Mouse (Mus musculus) left cerebral cortex, adult 2 months (tissue): ENCODE data around the gene Tctex1d2. TPM values are rescaled to one million over a fixed set of nuclear protein-coding genes. Genes with fewer than 3 reads are reported as not detected.

ENCODE experiments used
- DNase-seq, 2 experiments: peaks; one replicate each; pipeline ENCODE4 v3.0.0; 2021 to 2022; ENCODE audit warnings: low spot score in 2 of 2, mixed read lengths in 1 of 2; ENCODE audit errors: extremely low spot score in 1 of 2
- H3K27ac ChIP-seq: fragments of 200-600 bp; 2 replicates; pipeline ENCODE4 v1.8.1; 2022
- H3K4me3 ChIP-seq: fragments of 200-600 bp; 2 replicates; pipeline ENCODE4 v1.8.1; 2022
- CTCF ChIP-seq: fragments of 200-600 bp; IDR thresholded peaks from 2 replicates; pipeline ENCODE4 v1.8.1; 2022; ENCODE audit warnings: antibody characterized with exemption, mild to moderate bottlenecking, moderate library complexity
- intact Hi-C: fragments of 180-260 bp; cut with DNase I; formaldehyde crosslinking; loops from one replicate; pipeline ENCODE4 v1.15.1; 2025
- total RNA-seq, 2 experiments: library from RNA; stranded (reverse); gene quantifications; 2 replicates each; pipeline ENCODE4 v1.2.3; 2021

Tctex1d2 gene
- total RNA-seq, 2 experiments from 2014 or later, result 13.6 to 14.9 TPM

- intact Hi-C loops, result loop anchor here (5.0 kb wide), 1 partner anchor 194 kb away; no protein-coding TSS in a partner anchor
- no peak for DNase-seq
- Histone ChIP-seq H3K27ac (no peak overlapping the region), H3K4me3 (no peak overlapping the region)
- no peak for TF ChIP-seq CTCF
These were observed 37.3 kb downstream of the Tctex1d2 start for GRCm38 (mm10) chr16:32456761-32457160.

- Histone ChIP-seq H3K27ac (no peak overlapping the region), H3K4me3 (no peak overlapping the region)
- intact Hi-C loops, result loop anchor here (5.0 kb wide), 1 partner anchor 195 kb away; no protein-coding TSS in a partner anchor
- DNase-seq, result peak in 1 of 2 experiments; percentile 28
- peak; percentile 41 for TF ChIP-seq CTCF
These were observed 38.3 kb downstream of the Tctex1d2 start for GRCm38 (mm10) chr16:32457589-32458386.

GRCm38 (mm10) chr16:32460518-32460917 lies 41.0 kb downstream of the Tctex1d2 start:
- intact Hi-C loops, result no loop called here

GRCm38 (mm10) chr16:32461713-32462112 lies 42.2 kb downstream of the Tctex1d2 start:
- no peak for TF ChIP-seq CTCF
- Histone ChIP-seq H3K27ac (no peak overlapping the region), H3K4me3 (no peak overlapping the region)
- DNase-seq, result no peak
- intact Hi-C loops, result no loop called here

More at GRCm38 (mm10) chr16:32460518-32460917, 41.0 kb downstream of the Tctex1d2 start:
- H3K4me3 ChIP-seq, result no peak overlapping the region
- DNase-seq, result no peak
- TF ChIP-seq CTCF, result no peak; the same call in none of the 2 replicates
- H3K27ac ChIP-seq, result no peak overlapping the region

GRCm38 (mm10) chr16:32462950-32463349 lies 43.4 kb downstream of the Tctex1d2 start:
- TF ChIP-seq CTCF, result no peak
- Histone ChIP-seq H3K4me3 (no peak overlapping the region), H3K27ac (no peak overlapping the region)
- intact Hi-C loops, result no loop called here
- DNase-seq, result no peak

- no peak for TF ChIP-seq CTCF
- no peak for DNase-seq
- no peak overlapping the region for H3K4me3 ChIP-seq
- intact Hi-C loops, result no loop called here
- H3K27ac ChIP-seq, result no peak overlapping the region
These were observed 43.9 kb downstream of the Tctex1d2 start for GRCm38 (mm10) chr16:32463426-32463825.

GRCm38 (mm10) chr16:32464908-32465307 lies 45.4 kb downstream of the Tctex1d2 start:
- intact Hi-C loops, result no loop called here
- no peak overlapping the region for H3K4me3 ChIP-seq
- no peak for DNase-seq
- TF ChIP-seq CTCF, result no peak; the same call in 1 of the 2 replicates
- no peak overlapping the region for H3K27ac ChIP-seq

GRCm38 (mm10) chr16:32468488-32468887 lies 49.0 kb downstream of the Tctex1d2 start:
- Histone ChIP-seq H3K27ac (no peak overlapping the region), H3K4me3 (no peak overlapping the region)
- no peak for DNase-seq
- intact Hi-C loops, result no loop called here
- no peak for TF ChIP-seq CTCF

GRCm38 (mm10) chr16:32469404-32470105 lies 50.1 kb downstream of the Tctex1d2 start:
- H3K27ac ChIP-seq, result no peak overlapping the region
- intact Hi-C loops, result no loop called here
- H3K4me3 ChIP-seq, result no peak overlapping the region
- no peak for TF ChIP-seq CTCF
- DNase-seq, result no peak

- no peak overlapping the region for H3K4me3 ChIP-seq
- peak overlapping the region; percentile 22 for H3K27ac ChIP-seq
- no peak for DNase-seq
- intact Hi-C loops, result no loop called here
- no peak for TF ChIP-seq CTCF
These were observed 52.9 kb downstream of the Tctex1d2 start for GRCm38 (mm10) chr16:32472276-32473015.

GRCm38 (mm10) chr16:32477315-32477714 lies 57.8 kb downstream of the Tctex1d2 start:
- no peak for TF ChIP-seq CTCF
- no peak overlapping the region for H3K4me3 ChIP-seq
- intact Hi-C loops, result no loop called here
- no peak overlapping the region for H3K27ac ChIP-seq
- DNase-seq, result no peak

Other genes starting within 250 kb of the Tctex1d2 start
- gene Bex6, start 239.9 kb upstream of the Tctex1d2 start, total RNA-seq, result not detected
- gene Fbxo45, start 172.5 kb upstream of the Tctex1d2 start, total RNA-seq, result 10 to 100 TPM; 46.6 to 50.7 TPM
- gene Wdr53, start 172.5 kb upstream of the Tctex1d2 start, total RNA-seq, result 10 to 100 TPM in 1 of 2 experiments, 1 to 10 TPM in 1; 9.3 to 12.0 TPM
- gene Smco1, start 148.2 kb upstream of the Tctex1d2 start, total RNA-seq, result under 1 TPM in 1 of 2 experiments, not detected in 1; 0.40 TPM
- gene Rnf168, start 142.2 kb upstream of the Tctex1d2 start, total RNA-seq, result 10 to 100 TPM; 25.3 to 27.8 TPM
- gene Ubxn7, start 87.4 kb upstream of the Tctex1d2 start, total RNA-seq, result 10 to 100 TPM; 51.0 to 53.3 TPM
- not detected for gene Tm4sf19, start 19.2 kb upstream of the Tctex1d2 start, total RNA-seq
- 10 to 100 TPM; 39.6 to 42.7 TPM for gene Pcyt1a, start 11.2 kb downstream of the Tctex1d2 start, total RNA-seq
- gene Slc51a, start 68.2 kb downstream of the Tctex1d2 start, total RNA-seq, result not detected
- not detected for gene Zdhhc19, start 76.6 kb downstream of the Tctex1d2 start, total RNA-seq
- gene Tfrc, start 189.2 kb downstream of the Tctex1d2 start, total RNA-seq, result 10 to 100 TPM; 68.3 to 85.0 TPM
- gene Tnk2, start 224.2 kb downstream of the Tctex1d2 start, total RNA-seq, result 100 to 1,000 TPM; 239 to 244 TPM